Mouse (Mus musculus): Measurements from ENCODE around the gene 4930438A08Rik.
"Not testable (repeated sequence)": the region's sequence is repeated elsewhere in the genome, so short reads cannot be mapped to it uniquely, and the experiment has no call there.

4930438A08Rik gene

DNA sequence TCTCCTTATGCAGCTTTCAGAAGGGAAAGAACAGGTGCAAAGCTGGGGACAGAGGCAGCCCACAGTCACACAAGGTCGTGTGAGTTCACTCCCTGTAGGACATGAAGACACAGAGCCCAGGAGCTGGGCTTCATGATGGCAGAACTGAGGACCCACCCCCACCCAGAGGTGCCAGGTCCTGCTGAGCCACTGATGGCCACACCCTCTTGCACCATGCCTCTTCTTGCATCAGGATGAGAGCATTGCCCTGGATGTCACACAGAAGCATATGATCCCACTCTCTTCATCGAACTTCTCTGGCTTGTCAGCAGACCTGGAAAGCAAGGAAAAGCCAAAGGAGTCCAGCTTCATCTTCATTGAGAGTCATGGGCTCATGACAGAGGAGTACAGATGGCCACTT, at the start of gene 4930438A08Rik:
Gene 4930438A08Rik (plus strand): TSS at position 228 of the 400 bp plus-strand sequence.
- CTCF ChIA-PET = no interaction called here

DNA sequence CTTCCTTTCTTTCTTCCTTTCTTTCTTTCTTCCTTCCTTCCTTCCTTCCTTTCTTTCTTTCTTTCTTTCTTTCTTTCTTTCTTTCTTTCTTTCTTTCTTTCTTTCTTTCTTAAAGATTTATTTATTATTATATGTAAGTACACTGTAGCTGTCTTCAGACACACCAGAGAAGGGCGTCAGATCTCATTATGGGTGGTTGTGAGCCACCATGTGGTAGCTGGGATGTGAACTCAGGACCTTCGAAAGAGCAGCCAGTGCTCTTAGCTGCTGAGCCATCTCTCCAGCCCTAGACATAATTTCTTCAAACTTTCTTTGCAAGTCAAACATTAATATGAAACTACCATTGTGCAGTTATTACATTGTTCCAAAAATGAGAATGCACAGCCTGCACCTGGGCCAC, 49.7 kb upstream of the 4930438A08Rik start:
- CTCF ChIA-PET = interaction anchor here (0.9 to 1.8 kb wide), 4 partner anchors 24 to 86 kb away, joined by 3 to 21 read pairs (median 4); no protein-coding TSS in a partner anchor

DNA sequence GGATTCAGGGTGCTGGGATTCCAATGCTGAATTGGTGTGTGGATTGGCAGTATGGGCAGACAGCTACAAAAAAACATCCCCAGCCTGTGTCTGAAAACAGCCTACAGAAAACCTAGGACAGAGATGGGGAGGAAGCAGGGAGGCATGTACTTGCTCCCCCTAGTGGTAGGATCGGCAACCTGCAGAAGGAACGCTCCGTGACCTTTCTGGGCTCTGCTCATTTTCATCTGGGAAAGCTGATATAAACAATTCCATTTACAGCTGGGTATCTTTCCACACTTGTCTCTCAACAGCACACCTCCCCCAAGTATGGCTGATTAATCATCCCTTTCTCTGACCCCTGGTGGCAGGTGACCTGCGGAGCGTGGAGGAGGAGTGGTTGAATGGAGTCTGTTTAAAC, 48.9 kb upstream of the 4930438A08Rik start:
- CTCF ChIA-PET = interaction anchor here (0.9 to 1.8 kb wide), 3 partner anchors 25 to 87 kb away, joined by 3 to 21 read pairs (median 4); no protein-coding TSS in a partner anchor

DNA sequence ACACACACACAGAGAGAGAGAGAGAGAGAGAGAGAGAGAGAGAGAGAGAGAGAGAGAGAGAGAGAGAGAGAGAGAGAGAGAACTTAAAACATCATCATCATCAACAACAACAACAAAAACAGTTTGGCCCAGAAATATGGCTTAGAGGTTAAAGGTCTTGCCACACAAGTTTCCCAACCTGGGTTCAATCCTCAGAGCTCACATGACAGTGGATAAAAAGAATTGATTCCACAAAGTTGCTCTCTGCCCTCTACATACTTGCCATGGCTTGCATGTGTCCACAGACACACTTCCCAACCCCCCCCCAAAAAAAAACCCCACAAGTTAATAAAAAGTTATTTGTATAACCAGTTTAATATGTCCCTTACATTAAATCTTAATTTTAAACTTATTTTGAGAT, 48.2 kb upstream of the 4930438A08Rik start:
- CTCF ChIA-PET = no interaction called here

DNA sequence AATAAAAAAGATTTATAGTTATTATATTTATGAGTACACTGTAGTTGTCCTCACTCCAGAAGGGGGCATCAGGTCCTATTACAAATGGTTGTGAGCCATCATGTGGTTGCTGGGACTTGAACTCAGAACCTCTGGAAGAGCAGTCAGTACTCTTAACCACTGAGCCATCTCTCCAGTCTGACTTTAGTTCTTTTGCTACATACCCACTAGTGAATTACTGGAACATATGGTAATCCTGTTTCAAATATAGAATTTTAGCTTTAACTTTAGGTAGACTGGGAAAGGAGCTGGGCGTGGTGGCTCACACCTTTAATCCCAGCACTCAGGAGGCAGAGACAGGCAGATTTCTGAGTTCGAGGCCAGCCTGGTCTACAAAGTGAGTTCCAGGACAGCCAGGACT, 46.6 kb upstream of the 4930438A08Rik start:
- CTCF ChIA-PET = not testable (repeated sequence)

DNA sequence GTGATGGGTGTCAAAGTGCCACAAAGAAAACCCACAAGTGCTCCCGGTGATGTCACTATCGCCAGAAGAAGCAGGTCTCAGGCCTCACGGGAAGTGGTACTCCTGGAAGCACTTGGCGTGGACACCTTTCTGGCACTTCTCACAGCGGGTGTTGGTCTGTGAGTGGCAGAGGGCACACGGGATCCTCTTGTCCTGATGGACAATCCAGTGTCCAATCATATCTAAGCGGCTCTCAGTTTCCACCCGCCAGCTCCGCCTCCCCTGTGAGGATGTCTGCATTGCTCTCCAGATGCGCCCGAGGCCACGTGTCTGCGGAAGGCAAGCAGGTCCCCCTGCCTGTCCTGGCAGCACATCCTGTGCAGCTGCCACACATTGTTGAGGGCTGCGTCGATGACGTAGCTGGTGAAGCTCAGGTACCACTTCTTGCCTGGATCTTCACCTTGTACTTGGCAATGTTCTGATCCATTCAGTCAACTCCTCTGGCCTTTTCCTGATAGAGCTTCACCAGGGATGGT, 44.1 kb upstream of the 4930438A08Rik start:
- CTCF ChIA-PET = no interaction called here

DNA sequence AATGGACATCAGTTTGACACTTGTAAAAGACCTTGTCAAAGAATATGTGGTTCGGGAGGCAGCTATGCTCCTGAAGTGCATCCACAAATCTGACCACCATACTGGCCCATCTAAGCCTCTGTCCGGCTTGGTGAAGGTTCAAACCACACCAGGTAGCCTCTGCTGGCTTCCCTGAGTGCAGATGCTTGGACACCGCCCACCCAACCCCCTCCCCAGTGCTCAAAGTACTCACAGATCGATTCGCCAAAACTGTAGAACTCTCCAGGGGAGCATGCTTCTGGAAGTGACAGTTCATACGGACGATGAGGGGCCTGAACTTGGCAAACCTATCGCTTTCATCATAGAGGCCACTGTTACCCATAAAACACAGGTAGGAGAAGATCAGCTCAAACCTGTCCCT, 43.4 kb upstream of the 4930438A08Rik start:
- CTCF ChIA-PET = no interaction called here

DNA sequence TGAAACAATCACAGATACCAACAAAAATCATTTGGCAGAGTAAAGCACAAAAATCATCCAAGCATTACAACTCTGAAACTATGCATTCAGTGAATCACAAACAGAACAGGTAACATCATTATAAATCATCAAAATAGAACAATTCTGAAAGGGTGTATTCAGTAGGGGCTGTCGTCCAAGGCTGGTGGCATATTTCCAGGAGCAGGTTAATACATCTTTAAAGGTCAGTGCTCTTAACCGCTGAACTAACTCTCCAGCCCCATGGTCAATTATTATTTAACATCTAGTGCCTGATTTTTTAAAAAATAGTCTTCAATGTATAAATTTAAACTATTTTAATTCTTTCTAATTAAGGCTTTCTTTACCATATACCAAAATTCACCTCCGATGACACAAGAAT, 40.0 kb upstream of the 4930438A08Rik start:
- CTCF ChIA-PET = not testable (repeated sequence)

DNA sequence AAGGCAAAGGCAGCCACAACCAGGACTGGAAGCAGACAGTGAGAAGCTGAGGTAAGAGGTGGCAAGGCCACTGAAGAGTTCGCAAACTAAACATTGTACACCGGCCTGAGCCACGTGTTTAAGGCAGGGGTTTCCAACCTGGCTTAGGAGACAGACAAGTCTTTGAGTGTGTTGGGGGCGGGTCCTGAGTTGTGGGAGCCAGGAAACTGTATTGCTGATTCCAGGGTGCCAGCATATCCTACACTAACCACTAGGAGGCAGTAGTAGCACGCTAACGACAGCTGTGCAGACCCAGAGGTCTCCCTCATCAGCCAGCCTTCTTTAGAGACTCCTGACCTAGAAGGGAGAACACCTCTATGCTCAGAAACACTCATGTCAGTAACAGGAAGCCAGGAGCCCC, 39.4 kb upstream of the 4930438A08Rik start:
- CTCF ChIA-PET = no interaction called here

DNA sequence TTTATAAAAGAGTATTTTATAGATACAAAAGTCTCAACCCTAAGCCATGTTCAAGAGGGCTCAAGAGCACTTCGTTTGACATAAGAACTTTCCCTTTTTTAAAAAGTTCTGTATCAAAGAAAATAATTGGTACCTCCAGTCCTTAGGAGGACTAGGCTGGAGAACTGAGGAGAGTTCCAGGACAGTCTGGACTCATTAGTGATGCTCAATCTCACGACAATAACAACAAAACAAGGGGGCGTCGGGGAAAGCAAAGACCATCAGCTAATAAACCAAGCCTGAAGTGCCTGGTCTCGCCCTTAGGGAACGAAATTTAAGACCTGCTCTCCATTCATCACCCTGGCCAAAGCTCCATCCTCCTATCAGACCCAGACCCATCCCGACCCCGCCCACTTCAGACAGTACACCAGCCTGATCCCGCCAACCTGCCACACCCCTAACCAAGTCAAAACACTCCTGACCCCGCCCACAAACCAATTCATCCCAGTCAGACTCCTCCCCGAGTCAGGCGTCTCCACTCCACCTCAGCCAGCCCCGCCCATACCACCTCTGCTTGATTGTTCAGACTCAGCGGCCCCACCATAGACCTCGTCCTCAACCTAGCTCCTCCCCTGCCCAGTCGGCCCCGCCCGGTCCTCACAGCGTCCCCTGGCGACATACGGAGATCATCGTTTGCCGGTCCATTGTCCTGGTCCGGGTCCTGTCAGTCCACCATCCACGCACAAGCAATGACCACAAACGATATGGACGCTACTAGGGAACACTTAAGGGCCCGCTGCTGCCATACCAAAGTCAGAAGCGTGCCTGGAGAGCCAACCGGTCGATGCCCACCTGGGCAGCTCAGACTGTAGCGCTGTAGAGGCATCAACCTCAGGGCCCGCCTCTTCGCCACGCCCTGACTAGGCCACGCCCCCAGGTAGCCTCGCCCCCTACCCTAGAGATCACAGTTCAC, 35.5 kb upstream of the 4930438A08Rik start:
- CTCF ChIA-PET = interaction anchor here (0.6 kb wide), 1 partner anchor 59 kb away, joined by 3 read pairs; no protein-coding TSS in a partner anchor

DNA sequence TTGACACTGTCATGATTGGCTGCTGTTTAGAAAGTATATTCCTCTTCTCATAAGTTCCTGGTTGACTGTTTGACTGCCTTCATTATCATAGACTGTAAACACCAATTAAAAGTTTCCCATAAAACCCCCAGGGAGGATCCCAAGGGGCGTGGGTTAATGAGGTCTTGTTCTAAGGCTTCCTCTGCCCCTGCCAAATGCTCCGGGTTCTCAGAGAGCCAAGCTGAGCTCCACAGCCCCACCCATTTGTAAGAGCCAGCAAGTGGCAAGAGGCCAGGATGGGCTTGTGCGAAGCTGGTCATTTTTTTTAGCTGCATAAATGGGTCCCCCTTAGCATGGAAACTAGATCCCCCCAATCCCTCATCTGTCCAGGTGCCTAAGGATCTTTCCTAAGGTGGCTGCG, 27.3 kb upstream of the 4930438A08Rik start:
- CTCF ChIA-PET = no interaction called here

DNA sequence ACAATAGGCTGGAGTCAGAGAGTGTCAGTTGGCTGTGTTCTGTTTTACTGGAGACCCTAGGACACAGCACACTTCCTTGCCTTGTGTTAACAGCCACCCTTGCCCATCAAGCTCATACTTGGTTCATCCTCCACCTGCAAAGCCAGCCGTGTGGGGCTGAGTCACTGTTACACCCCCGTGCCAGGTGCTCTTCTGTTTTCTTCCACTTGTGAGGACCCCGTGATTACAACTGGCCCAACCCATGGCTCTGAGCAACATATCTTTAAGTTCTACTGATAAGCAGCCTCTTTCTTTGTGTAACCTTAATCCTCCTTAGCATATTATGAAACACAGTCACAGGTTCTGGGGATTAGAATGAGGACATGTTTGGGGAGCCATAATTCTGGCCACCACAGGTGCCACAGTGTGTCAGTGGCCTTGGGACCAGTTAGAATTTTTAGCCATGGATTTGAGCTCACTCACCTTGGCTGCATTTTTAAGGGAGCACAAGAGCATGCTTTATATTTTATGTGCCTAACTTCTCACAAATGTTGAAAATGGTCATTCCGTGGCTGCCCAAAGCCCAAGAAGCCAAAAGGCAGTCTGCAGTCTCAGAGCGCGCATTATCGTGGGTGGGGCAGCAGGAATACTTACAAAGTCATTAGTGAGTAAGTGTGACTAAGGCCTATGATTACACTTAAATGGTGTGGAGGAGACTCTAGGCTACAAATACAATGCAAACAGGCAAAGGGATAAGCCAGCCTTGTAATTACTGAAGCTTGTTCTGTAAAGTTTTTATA, 25.2 kb upstream of the 4930438A08Rik start:
- CTCF ChIA-PET = no interaction called here

DNA sequence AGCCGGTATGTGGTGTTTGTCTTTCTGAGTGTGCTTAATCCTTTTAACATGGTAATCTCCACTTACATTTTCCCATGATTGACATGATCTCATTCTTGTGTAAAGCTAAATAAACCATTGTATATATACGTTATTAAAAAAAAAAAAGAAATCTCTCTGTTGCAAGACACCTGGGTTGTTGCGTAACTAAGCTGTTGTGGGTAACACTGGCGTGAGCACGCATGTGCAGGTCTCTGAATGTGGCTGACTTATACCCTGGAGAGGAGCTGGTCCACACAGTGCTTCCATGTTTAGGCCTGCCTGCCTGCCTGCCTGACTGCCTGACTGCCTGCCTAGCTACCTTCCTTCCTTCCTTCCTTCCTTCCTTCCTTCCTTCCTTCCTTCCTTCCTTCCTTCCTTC, 24.0 kb upstream of the 4930438A08Rik start:
- CTCF ChIA-PET = no interaction called here

DNA sequence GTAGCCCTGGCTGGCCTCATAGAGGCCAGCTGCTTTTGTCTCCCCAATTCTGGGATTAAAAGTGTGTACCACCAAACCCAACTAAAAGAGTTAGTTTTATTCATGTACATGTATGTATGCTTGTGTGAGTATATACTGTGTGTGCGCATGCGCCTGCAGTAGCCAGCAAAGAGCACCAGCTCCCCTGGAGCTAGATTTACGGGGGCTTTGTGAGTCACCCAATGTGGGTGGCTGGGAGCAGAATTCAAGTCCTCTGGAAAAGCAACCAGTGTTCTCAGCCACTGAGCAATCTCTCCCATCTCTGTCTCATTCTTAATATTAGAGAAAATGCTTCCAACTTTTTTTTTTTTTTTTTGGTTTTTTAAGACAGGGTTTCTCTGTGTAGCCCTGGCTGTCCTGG, 20.2 kb upstream of the 4930438A08Rik start:
- CTCF ChIA-PET = no interaction called here

DNA sequence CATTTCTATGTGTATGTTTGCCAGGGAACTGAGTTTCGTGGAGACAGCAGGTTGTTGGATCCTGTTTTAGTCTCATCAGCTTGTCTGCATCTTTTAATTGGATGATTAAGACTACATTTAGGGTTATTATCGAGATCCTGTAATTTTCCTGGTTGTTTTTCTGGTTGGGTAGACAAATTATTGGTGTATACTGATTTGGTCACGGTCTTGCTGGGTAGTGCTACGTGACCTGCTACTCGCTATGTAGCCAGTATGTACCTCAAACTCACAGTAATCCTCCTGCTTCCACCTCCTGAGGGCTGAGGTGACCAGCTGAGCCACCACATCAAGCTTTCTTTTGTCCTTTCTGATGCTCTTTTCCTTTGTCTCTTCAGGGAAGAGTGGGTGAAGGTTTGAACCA, 16.8 kb upstream of the 4930438A08Rik start:
- CTCF ChIA-PET = no interaction called here

DNA sequence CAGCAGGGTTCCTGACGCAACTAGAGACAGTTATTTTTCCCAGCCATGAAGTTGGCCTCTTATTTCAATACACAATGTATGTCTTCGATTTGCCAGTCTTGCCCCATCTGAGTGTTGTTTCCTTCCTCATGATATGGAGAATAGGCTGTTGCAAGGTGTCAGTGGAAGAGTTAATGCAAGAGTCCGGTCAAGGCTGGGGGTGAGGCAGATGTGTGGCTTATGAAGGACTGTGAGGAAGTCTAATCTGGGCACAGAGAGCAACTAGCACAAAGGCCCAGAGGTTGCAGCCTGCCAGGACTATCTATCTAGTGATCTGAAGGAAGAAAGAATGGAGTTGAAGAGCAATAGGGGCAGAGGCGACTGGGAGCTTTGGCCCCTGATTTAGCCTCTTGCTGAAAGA, 14.4 kb upstream of the 4930438A08Rik start:
- CTCF ChIA-PET = no interaction called here

DNA sequence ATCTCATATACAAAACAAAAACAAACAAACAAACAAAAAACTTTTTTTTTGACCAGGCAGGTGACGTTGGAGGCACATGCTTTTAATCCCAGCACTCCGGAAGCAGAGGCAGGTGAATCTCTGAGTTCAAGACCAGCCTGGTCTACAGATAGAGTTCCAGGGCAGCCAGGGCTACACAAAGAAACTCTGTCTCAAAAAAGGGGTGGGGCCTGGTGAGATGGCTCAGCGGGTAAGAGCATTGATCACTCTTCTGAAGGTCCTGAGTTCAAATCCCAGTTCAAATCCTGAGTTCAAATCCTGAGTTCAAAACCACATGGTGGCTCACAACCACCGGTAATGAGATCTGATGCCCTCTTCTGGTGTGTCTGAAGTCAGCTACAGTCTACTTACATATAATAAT, 12.8 kb upstream of the 4930438A08Rik start:
- CTCF ChIA-PET = no interaction called here

DNA sequence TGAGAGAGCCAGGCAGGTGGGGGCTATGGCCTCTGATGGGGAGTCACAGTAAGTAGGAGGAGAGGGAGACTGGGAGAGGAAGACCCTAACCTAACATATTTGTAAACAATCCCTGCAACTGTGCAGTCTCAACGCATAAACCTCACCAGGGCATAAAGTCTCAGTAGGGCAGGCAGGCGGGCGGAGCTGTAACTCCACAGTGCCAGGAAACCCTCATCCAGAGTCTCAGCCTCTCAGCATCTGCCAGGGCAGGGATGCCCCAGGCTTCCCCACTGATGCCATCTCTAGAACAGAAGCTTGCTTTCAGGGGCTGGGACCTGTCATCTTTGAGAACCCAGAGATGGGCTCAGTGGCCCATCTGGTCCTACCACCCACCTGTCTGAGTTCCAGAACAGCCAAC, 12.3 kb upstream of the 4930438A08Rik start:
- CTCF ChIA-PET = no interaction called here

DNA sequence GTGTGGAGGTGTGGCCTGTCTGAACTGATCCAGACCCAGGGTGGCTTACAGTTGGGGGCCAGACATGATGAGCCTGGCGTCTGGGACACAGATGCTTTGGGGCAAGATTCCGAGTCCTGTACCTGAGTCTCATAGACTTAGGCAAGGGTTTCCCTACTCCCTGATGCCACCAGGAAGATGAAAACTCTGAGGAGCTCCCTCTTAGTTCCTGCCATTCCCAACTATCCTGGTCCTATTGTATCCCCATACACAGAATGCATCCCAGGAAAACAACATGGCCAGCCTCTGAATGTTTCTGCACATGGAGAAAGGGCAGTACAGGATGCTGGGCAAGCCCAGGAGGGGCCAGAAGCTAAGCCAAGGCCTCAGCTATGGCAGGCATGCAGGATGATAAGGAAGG, 11.1 kb upstream of the 4930438A08Rik start:
- CTCF ChIA-PET = no interaction called here

DNA sequence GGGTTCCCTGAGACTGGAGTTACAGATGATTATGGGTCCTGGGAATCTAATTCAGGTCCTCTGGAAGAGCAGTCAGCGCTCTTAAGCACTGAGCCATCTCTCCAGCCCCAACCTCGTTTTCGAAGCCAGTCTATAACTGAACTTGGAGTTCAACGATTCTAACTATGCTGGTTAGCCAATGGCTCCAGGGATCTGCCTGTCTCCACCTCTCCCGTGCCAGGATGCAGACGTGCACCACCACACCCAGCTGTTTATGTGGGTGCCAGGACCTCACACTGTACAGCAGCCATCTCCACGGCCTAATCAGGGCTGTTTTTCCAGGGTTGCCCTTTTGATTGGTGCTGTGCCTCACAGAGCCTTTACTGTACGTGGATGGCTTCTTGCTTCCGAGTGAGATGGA, 10.1 kb upstream of the 4930438A08Rik start:
- CTCF ChIA-PET = no interaction called here

DNA sequence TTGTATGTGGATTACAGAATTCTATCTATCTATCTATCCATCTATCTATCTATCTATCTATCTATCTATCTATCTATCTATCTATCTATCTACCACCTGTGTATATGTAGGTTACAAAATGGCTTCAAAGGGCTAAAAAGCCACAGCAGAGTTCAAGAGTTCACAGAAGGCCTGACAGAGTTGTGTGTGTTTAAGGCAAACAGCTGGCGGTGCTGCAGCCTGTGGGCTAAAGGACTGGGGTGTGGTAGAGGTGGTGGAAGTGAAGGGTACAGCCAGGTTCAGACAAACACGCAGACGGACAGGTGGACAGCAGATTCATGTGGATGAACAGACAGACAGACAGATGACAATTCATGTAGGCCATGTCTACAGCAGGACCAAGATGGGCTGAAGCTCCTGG, 6.3 kb upstream of the 4930438A08Rik start:
- CTCF ChIA-PET = no interaction called here

DNA sequence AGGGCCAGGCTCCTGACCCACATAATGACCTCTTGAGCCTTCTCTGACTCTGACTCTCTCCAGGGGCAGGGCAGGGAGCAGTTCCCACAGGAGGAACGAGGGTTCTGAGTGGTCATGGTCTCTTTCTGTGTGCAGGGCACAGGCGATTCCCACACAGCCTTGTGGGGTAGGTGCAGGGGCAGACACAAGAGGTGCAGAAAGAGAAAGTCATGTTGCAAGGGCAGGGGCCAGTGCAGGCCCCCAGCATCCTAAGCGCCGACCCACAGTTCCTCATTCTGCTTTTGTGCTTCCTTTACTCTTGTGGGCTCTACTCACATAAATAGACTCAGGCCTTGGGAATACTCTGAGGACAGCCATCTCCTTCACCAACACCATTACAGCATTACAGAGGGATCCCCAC, 1.2 kb downstream of the 4930438A08Rik start:
- CTCF ChIA-PET = no interaction called here

Data from spleen, embryonic (tissue).